Mouse (Mus musculus): ENCODE data around the gene Plekhg3.

GRCm38 (mm10) chr12:76576806-76577205, 46.1 kb downstream of the Plekhg3 start:
- TF ChIP-seq POLR2A (IDR thresholded peaks at IDR 0.05; ENCODE audit: insufficient read depth, low read length) (no peak), CTCF (IDR thresholded peaks at IDR 0.05; ENCODE audit: low read depth, low read length) (no peak)
